Mouse (Mus musculus): ENCODE data around the gene Crlf3.

DNA sequence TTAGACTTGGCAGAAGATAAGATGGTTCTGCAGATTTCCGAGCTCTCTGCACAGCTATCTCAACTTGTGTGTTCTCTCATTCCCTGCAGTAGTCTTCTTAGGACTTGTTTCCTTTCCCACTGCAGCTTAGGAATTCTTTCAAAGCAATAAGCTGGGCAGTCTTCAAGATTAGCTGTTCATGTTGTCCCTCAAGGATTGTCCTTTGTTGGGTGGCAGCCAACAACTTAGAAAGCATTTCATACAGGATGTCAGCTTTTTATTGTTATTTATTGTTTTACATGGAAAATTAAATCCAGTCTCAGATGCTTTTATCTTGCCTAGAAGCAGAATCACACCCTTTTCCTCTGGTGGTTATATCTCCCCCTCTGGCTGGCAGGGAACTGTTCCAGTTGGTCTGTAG lies 35.6 kb upstream of the Crlf3 start:
- TF ChIP-seq CTCF (IDR thresholded peaks at IDR 0.05; ENCODE audit: control insufficient read depth, insufficient read depth, insufficient replicate concordance, low read depth, low read length) (no peak), POLR2A (IDR thresholded peaks at IDR 0.05; ENCODE audit: control insufficient read depth, low read depth, low read length) (no peak)

All from testis, adult 2 months (tissue).